Mouse (Mus musculus) CH12.LX (cell line): ENCODE data around the gene Prkcq.

Experiments
- CHD2 ChIP-seq: IDR thresholded peaks from 2 replicates; pipeline ENCODE4 v1.6.1; 2011; ENCODE audit warnings: low read length, improper control_type of control experiment
- CTCF ChIP-seq, 2 experiments: IDR thresholded peaks in 1 of 2; conservative IDR thresholded peaks in 1 of 2; 2 replicates each; pipeline ENCODE4 v1.5.1; 2011 to 2012; ENCODE audit warnings: low read depth in 2 of 2, low read length in 2 of 2, improper control_type of control experiment in 1 of 2, inconsistent platforms in 1 of 2, mild to moderate bottlenecking in 1 of 2, moderate library complexity in 1 of 2
- E2F4 ChIP-seq: IDR thresholded peaks from 2 replicates; pipeline ENCODE4 v1.6.1; 2011; ENCODE audit warnings: low read depth, low read length, improper control_type of control experiment; ENCODE audit not compliant: insufficient replicate concordance
- EP300 ChIP-seq: IDR thresholded peaks from 2 replicates; pipeline ENCODE4 v1.6.1; 2011; ENCODE audit warnings: low read length, improper control_type of control experiment
- IRF4 ChIP-seq: IDR thresholded peaks from 2 replicates; pipeline ENCODE4 v1.6.1; 2014; ENCODE audit warnings: low read depth, mild to moderate bottlenecking, inconsistent platforms, low read length, improper control_type of control experiment
- JUND ChIP-seq: conservative IDR thresholded peaks from 2 replicates; pipeline ENCODE4 v1.6.1; 2011; ENCODE audit warnings: low read depth, low read length, improper control_type of control experiment
- NRF1 ChIP-seq: IDR thresholded peaks from 2 replicates; pipeline ENCODE4 v1.6.1; 2014; ENCODE audit warnings: low read depth, mild to moderate bottlenecking, inconsistent platforms, low read length, improper control_type of control experiment, moderate library complexity
- PAX5 ChIP-seq: IDR thresholded peaks from 2 replicates; pipeline ENCODE4 v1.6.1; 2012; ENCODE audit warnings: low read length, inconsistent platforms, mixed read lengths
- POLR2A ChIP-seq: IDR thresholded peaks from 2 replicates; pipeline ENCODE4 v1.6.1; 2011; ENCODE audit warnings: low read depth, mild to moderate bottlenecking, improper control_type of control experiment, low read length
- RAD21 ChIP-seq: IDR thresholded peaks from 2 replicates; pipeline ENCODE4 v1.6.1; 2011; ENCODE audit warnings: low read depth, mild to moderate bottlenecking, low read length, improper control_type of control experiment, moderate library complexity
- TCF12 ChIP-seq: IDR thresholded peaks from 2 replicates; pipeline ENCODE4 v1.6.1; 2014; ENCODE audit warnings: low read depth, mild to moderate bottlenecking, inconsistent platforms, low read length, improper control_type of control experiment
- ZC3H11A ChIP-seq: IDR thresholded peaks from 2 replicates; pipeline ENCODE4 v1.6.1; 2012; ENCODE audit warnings: low read depth, mild to moderate bottlenecking, inconsistent platforms, low read length, improper control_type of control experiment

DNA sequence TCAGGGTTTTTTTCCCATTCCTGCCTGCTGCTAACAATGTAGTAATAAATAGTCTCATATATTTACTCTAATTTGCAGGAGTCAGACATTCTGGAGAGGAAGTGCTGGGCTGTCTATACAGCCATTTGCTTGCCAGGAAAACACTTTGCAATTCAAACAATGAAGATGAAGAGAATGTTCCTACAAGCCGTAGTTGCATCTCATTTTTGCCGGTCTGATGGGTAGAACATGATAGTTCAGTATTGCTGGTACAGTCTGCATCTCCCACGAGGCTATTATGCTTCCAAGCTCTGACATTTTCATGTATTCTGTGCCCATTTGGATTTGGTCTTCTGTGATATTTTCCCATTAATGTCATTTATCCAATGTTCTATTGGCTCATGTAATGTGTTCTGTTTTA lies 150.5 kb downstream of the Prkcq start:
- no peak for TF ChIP-seq NRF1
- no peak for TF ChIP-seq CTCF (conservative IDR thresholded peaks at IDR 0.05 in 1 of 2, IDR thresholded peaks at IDR 0.05 in 1 of 2; ENCODE audit: low read depth in 2 of 2, low read length in 2 of 2)
- no peak for TF ChIP-seq JUND
- no peak for TF ChIP-seq IRF4
- no peak for TF ChIP-seq ZC3H11A
- TF ChIP-seq EP300 = no peak
- TF ChIP-seq E2F4 = no peak
- no peak for TF ChIP-seq POLR2A
- no peak for TF ChIP-seq TCF12
- TF ChIP-seq CHD2 = no peak
- TF ChIP-seq RAD21 = no peak
- no peak for TF ChIP-seq PAX5
